Mouse (Mus musculus): Measurements from ENCODE around the gene Abhd10.

Abhd10 gene

GRCm38 (mm10) chr16:45742615-45743476 lies at the start of gene Abhd10:
Abhd10 (minus strand) TSS chr16:45742955.
- in situ Hi-C loops (cut with MboI; ENCODE audit: low pct_unique_long_range_greater_than_20kb in 1 of 2, low sequenced_read_pairs in 2 of 2, unreplicated experiment in 1 of 2) = no loop called here

GRCm38 (mm10) chr16:45791286-45791685 lies 48.5 kb upstream of the Abhd10 start:
- in situ Hi-C loops (cut with MboI; ENCODE audit: low pct_unique_long_range_greater_than_20kb in 1 of 2, low sequenced_read_pairs in 2 of 2, unreplicated experiment in 1 of 2) = no loop called here

- in situ Hi-C loops (cut with MboI; ENCODE audit: low pct_unique_long_range_greater_than_20kb in 1 of 2, low sequenced_read_pairs in 2 of 2, unreplicated experiment in 1 of 2) = no loop called here
Observed at GRCm38 (mm10) chr16:45789311-45789710, 46.6 kb upstream of the Abhd10 start.

- in situ Hi-C loops (cut with MboI; ENCODE audit: low pct_unique_long_range_greater_than_20kb in 1 of 2, low sequenced_read_pairs in 2 of 2, unreplicated experiment in 1 of 2) = no loop called here
Observed at GRCm38 (mm10) chr16:45787650-45788049, 44.9 kb upstream of the Abhd10 start.

GRCm38 (mm10) chr16:45786639-45787038 lies 43.9 kb upstream of the Abhd10 start:
- in situ Hi-C loops (cut with MboI; ENCODE audit: low pct_unique_long_range_greater_than_20kb in 1 of 2, low sequenced_read_pairs in 2 of 2, unreplicated experiment in 1 of 2) = no loop called here

- in situ Hi-C loops (cut with MboI; ENCODE audit: low pct_unique_long_range_greater_than_20kb in 1 of 2, low sequenced_read_pairs in 2 of 2, unreplicated experiment in 1 of 2) = no loop called here
Observed at GRCm38 (mm10) chr16:45780001-45780400, 37.2 kb upstream of the Abhd10 start.

- in situ Hi-C loops (cut with MboI; ENCODE audit: low pct_unique_long_range_greater_than_20kb in 1 of 2, low sequenced_read_pairs in 2 of 2, unreplicated experiment in 1 of 2) = loop anchor here in 1 of 2 experiments (25.0 kb wide), 1 partner anchor 187 kb away; the partner anchor contains the start of gene Phldb2
Observed at GRCm38 (mm10) chr16:45774813-45775212, 32.1 kb upstream of the Abhd10 start.

GRCm38 (mm10) chr16:45770914-45771313 lies 28.2 kb upstream of the Abhd10 start:
- in situ Hi-C loops (cut with MboI; ENCODE audit: low pct_unique_long_range_greater_than_20kb in 1 of 2, low sequenced_read_pairs in 2 of 2, unreplicated experiment in 1 of 2) = loop anchor here in 1 of 2 experiments (25.0 kb wide), 1 partner anchor 191 kb away; the partner anchor contains the start of gene Phldb2

- in situ Hi-C loops (cut with MboI; ENCODE audit: low pct_unique_long_range_greater_than_20kb in 1 of 2, low sequenced_read_pairs in 2 of 2, unreplicated experiment in 1 of 2) = loop anchor here in 1 of 2 experiments (25.0 kb wide), 1 partner anchor 194 kb away; the partner anchor contains the start of gene Phldb2
Observed at GRCm38 (mm10) chr16:45767853-45768640, 25.3 kb upstream of the Abhd10 start.

- in situ Hi-C loops (cut with MboI; ENCODE audit: low pct_unique_long_range_greater_than_20kb in 1 of 2, low sequenced_read_pairs in 2 of 2, unreplicated experiment in 1 of 2) = loop anchor here in 1 of 2 experiments (25.0 kb wide), 1 partner anchor 195 kb away; the partner anchor contains the start of gene Phldb2
Observed at GRCm38 (mm10) chr16:45767434-45767833, 24.7 kb upstream of the Abhd10 start.

- in situ Hi-C loops (cut with MboI; ENCODE audit: low pct_unique_long_range_greater_than_20kb in 1 of 2, low sequenced_read_pairs in 2 of 2, unreplicated experiment in 1 of 2) = loop anchor here in 1 of 2 experiments (25.0 kb wide), 1 partner anchor 196 kb away; the partner anchor contains the start of gene Phldb2
Observed at GRCm38 (mm10) chr16:45765801-45766494, 23.2 kb upstream of the Abhd10 start.

- in situ Hi-C loops (cut with MboI; ENCODE audit: low pct_unique_long_range_greater_than_20kb in 1 of 2, low sequenced_read_pairs in 2 of 2, unreplicated experiment in 1 of 2) = loop anchor here in 1 of 2 experiments (25.0 kb wide), 1 partner anchor 197 kb away; the partner anchor contains the start of gene Phldb2
Observed at GRCm38 (mm10) chr16:45765102-45765501, 22.3 kb upstream of the Abhd10 start.

- in situ Hi-C loops (cut with MboI; ENCODE audit: low pct_unique_long_range_greater_than_20kb in 1 of 2, low sequenced_read_pairs in 2 of 2, unreplicated experiment in 1 of 2) = loop anchor here in 1 of 2 experiments (25.0 kb wide), 1 partner anchor 199 kb away; the partner anchor contains the start of gene Phldb2
Observed at GRCm38 (mm10) chr16:45762859-45763505, 20.2 kb upstream of the Abhd10 start.

- in situ Hi-C loops (cut with MboI; ENCODE audit: low pct_unique_long_range_greater_than_20kb in 1 of 2, low sequenced_read_pairs in 2 of 2, unreplicated experiment in 1 of 2) = loop anchor here in 1 of 2 experiments (25.0 kb wide), 1 partner anchor 201 kb away; the partner anchor contains the start of gene Phldb2
Observed at GRCm38 (mm10) chr16:45761425-45761824, 18.7 kb upstream of the Abhd10 start.

- in situ Hi-C loops (cut with MboI; ENCODE audit: low pct_unique_long_range_greater_than_20kb in 1 of 2, low sequenced_read_pairs in 2 of 2, unreplicated experiment in 1 of 2) = loop anchor here in 1 of 2 experiments (25.0 kb wide), 1 partner anchor 204 kb away; the partner anchor contains the start of gene Phldb2
Observed at GRCm38 (mm10) chr16:45758726-45759269, 16.0 kb upstream of the Abhd10 start.

GRCm38 (mm10) chr16:45757421-45758078 lies 14.8 kb upstream of the Abhd10 start:
- in situ Hi-C loops (cut with MboI; ENCODE audit: low pct_unique_long_range_greater_than_20kb in 1 of 2, low sequenced_read_pairs in 2 of 2, unreplicated experiment in 1 of 2) = loop anchor here in 1 of 2 experiments (25.0 kb wide), 1 partner anchor 205 kb away; the partner anchor contains the start of gene Phldb2

- in situ Hi-C loops (cut with MboI; ENCODE audit: low pct_unique_long_range_greater_than_20kb in 1 of 2, low sequenced_read_pairs in 2 of 2, unreplicated experiment in 1 of 2) = loop anchor here in 1 of 2 experiments (25.0 kb wide), 1 partner anchor 205 kb away; the partner anchor contains the start of gene Phldb2
Observed at GRCm38 (mm10) chr16:45756855-45757254, 14.1 kb upstream of the Abhd10 start.

Measured in mouse embryonic stem cell (cell line).